8 mouse cellular contexts compared by ENCODE assay signal in the genomic region with DNA sequence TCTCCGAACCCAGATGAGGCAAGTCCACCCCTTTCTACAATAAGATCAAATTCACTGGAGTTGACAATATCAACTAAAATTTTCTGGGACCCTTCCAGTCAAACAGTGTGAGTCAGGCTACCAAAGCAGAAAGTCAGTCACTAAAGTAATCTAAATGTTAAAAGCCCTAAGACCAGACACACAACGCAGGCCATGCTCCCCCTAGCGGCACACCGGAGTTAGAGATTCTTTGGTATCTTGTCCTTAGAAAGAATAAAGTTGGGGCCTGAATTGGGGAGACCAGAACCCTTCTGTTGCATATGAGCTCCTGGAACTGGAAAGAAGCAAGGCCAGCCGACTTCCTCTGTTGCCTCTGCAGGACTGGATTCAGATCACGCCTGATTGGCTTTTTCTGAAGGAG.
DNase-seq lines count a peak whose midpoint lies in the region; ATAC-seq and TF ChIP-seq lines count a peak whose summit lies in the region.

No protein-coding gene starts in this region.

- TF ChIP-seq POLR2A in limb, embryonic 14.5 days (IDR thresholded peaks at IDR 0.05; ENCODE audit: borderline replicate concordance, extremely low read depth, insufficient read depth, insufficient read length) = no peak

- no peak for TF ChIP-seq EP300 in heart, postnatal 0 days (IDR thresholded peaks at IDR 0.05; ENCODE audit: low read depth)

- H3K4me2 ChIP-seq in kidney, embryonic 14.5 days (replicated peaks; ENCODE audit: low read depth, low read length) = no peak overlapping the region
- H3K4me2 ChIP-seq in heart, postnatal 0 days (ENCODE audit: low read depth, low read length) = no peak overlapping the region
- H3K4me2 ChIP-seq in limb, embryonic 14.5 days (replicated peaks; ENCODE audit: low read depth, low read length, severe bottlenecking) = no peak overlapping the region

- H3K27ac ChIP-seq in kidney, embryonic 14.5 days (ENCODE audit: low read depth, low read length) = no peak overlapping the region
- H3K27ac ChIP-seq in heart, postnatal 0 days (ENCODE audit: low read depth) = peak overlapping the region; percentile 94
- H3K27ac ChIP-seq in limb, embryonic 14.5 days (replicated peaks; ENCODE audit: low read depth, low read length) = no peak overlapping the region

- H3K4me1 ChIP-seq in kidney, embryonic 14.5 days (ENCODE audit: control insufficient read depth, insufficient read depth, low read length) = peaks cover 32% of the 10 kb centered on the region
- peaks cover 39% of the 10 kb centered on the region for H3K4me1 ChIP-seq in heart, postnatal 0 days (ENCODE audit: control insufficient read depth, insufficient read depth)
- peaks cover 35% of the 10 kb centered on the region for H3K4me1 ChIP-seq in limb, embryonic 14.5 days (ENCODE audit: control insufficient read depth, insufficient read depth, low read length)

- no peaks in the 10 kb centered on the region for H3K27me3 ChIP-seq in kidney, embryonic 14.5 days (ENCODE audit: control insufficient read depth, insufficient read depth, low read length)
- H3K27me3 ChIP-seq in heart, postnatal 0 days (ENCODE audit: control insufficient read depth, insufficient read depth, low read length) = no peaks in the 10 kb centered on the region
- no peaks in the 10 kb centered on the region for H3K27me3 ChIP-seq in limb, embryonic 14.5 days (ENCODE audit: control insufficient read depth, insufficient read depth, low read length)

- H3K36me3 ChIP-seq in kidney, embryonic 14.5 days (ENCODE audit: control insufficient read depth, insufficient read depth, low read length) = no peaks in the 10 kb centered on the region
- H3K36me3 ChIP-seq in heart, postnatal 0 days (replicated peaks; ENCODE audit: control insufficient read depth, insufficient read depth, low read length) = no peaks in the 10 kb centered on the region
- no peaks in the 10 kb centered on the region for H3K36me3 ChIP-seq in limb, embryonic 14.5 days (ENCODE audit: control insufficient read depth, insufficient read depth, low read length)

- 27% methylated on average over 6 of the region's 6 CpGs for WGBS in kidney, embryonic 14.5 days
- 33% methylated on average over 6 of the region's 6 CpGs for WGBS in heart, postnatal 0 days
- 32% methylated on average over 6 of the region's 6 CpGs for WGBS in limb, embryonic 14.5 days

- H3K4me3 ChIP-seq in kidney, embryonic 14.5 days (ENCODE audit: low read length) = no peak overlapping the region
- H3K4me3 ChIP-seq in heart, postnatal 0 days (ENCODE audit: low read depth, low read length) = no peak overlapping the region
- H3K4me3 ChIP-seq in limb, embryonic 14.5 days (replicated peaks; ENCODE audit: low read length) = no peak overlapping the region

- no peaks in the 10 kb centered on the region for H3K9me3 ChIP-seq in kidney, embryonic 14.5 days (ENCODE audit: control insufficient read depth, low read length)
- H3K9me3 ChIP-seq in heart, postnatal 0 days (replicated peaks; ENCODE audit: control insufficient read depth, low read length) = no peaks in the 10 kb centered on the region
- no peaks in the 10 kb centered on the region for H3K9me3 ChIP-seq in limb, embryonic 14.5 days (ENCODE audit: control insufficient read depth, low read length)

- TF ChIP-seq CTCF in heart, postnatal 0 days (IDR thresholded peaks at IDR 0.05; ENCODE audit: low read depth) = peak; percentile 85

- no peak for ATAC-seq in kidney, embryonic 14.5 days (ENCODE audit: low FRiP score, low TSS enrichment)
- no peak for ATAC-seq in heart, postnatal 0 days (ENCODE audit: insufficient read depth, low read depth)
- ATAC-seq in limb, embryonic 14.5 days (ENCODE audit: low FRiP score, low read depth) = no peak

- peak; percentile 80 for DNase-seq in kidney, adult 18-20 months
- DNase-seq in R1 (ENCODE audit: low read depth, low spot score) = peak; percentile 75
- DNase-seq in cerebellum, postnatal 4 days (ENCODE audit: low spot score in 2 of 2) = peak; percentile 43 to 70
- peak; percentile 84 for DNase-seq in heart, postnatal 0 days (ENCODE audit: low spot score)
- DNase-seq in limb, embryonic 14.5 days (ENCODE audit: low spot score) = peak; percentile 68
- peak; percentile 68 for DNase-seq in retina, postnatal 1 day
- peak; percentile 48 for DNase-seq in urinary bladder, postnatal 10 days (ENCODE audit: low spot score)

- H3K9ac ChIP-seq in kidney, embryonic 14.5 days (ENCODE audit: low read depth, low read length) = no peak overlapping the region
- no peak overlapping the region for H3K9ac ChIP-seq in heart, postnatal 0 days (replicated peaks; ENCODE audit: low read depth, low read length)
- H3K9ac ChIP-seq in limb, embryonic 14.5 days (ENCODE audit: low read depth, low read length, severe bottlenecking) = no peak overlapping the region
